Mouse (Mus musculus): Measurements from ENCODE around the gene Irs1. TPM values are rescaled to one million over a fixed set of nuclear protein-coding genes. Genes with fewer than 3 reads are reported as not detected.
A peak's percentile ranks its signal among the peaks of the same experiment; 100 is the strongest.

The Irs1 gene
- polyA plus RNA-seq, 1 experiment from 2014 or later = 7.2 TPM

DNA sequence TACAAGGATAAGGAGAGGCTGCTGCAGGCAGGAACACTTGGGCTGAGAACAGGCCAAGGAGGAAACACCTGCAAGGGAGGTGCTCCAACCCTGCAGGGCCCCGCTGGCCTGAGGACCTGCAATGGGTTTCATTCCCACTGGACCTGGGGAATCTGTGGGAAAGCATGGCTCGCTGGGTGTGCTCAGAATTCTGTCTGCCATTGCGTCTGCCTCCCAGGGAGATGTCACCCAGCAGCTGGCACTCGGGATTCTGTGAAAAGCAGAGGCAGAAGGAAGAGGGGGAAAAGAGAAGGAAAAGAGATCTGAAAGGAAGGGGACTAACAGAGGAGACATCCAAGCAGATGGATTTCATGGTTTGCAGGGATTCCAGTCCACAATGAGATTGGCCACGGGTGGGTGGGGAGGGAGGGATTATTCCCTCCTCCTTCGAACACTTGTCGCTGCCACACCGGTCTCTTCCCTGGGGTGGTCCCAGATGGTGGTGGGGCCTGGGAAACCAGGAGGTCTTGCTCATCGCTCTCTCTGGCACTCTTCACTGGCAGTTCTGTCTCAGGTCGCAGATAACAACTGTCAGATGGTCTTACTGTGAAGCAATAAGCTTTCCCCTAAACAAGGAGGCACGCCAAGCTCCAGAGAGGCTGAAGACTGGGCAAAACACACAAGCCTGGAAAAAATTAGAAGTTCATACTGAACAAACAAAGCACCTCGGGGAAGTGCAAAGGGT is 70.4 kb downstream of the Irs1 start:
- Histone ChIP-seq H3K4me2 (ENCODE audit: low read length) (no peak overlapping the region), H3K36me3 (ENCODE audit: control insufficient read depth, insufficient read depth, low read length) (no peaks in the 10 kb centered on the region), H3K9me3 (ENCODE audit: control insufficient read depth, low read length) (no peaks in the 10 kb centered on the region), H3K4me3 (ENCODE audit: low read length) (no peak overlapping the region), H3K27me3 (replicated peaks; ENCODE audit: control insufficient read depth, insufficient read depth, low read length) (no peaks in the 10 kb centered on the region), H3K4me1 (ENCODE audit: control insufficient read depth, insufficient read depth, low read depth, low read length) (no peaks in the 10 kb centered on the region), H3K27ac (ENCODE audit: low read depth, low read length) (no peak overlapping the region), H3K9ac (ENCODE audit: low read depth, low read length) (no peak overlapping the region)
- WGBS = 36% methylated on average over 12 of the region's 12 CpGs
- ATAC-seq = peak; percentile 77

DNA sequence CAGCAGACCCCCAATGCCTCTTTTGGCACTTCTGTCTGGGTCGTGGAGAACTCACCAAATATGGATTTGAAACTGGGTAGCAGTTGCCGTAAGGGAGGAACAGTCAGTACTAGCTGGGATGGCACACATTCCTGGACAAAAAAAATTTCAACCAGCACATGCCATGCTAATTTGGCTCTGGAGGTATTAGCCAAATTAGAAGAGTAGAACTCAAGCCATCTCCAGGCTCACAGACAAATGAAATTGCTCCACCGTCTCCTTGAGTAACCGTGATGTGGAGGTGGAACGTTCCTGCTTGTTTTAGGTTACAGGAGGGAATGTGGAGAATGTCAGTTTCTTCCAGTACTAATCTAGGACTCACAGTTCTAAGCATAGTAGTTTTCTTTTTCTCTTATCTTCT is 83.7 kb downstream of the Irs1 start:
- Histone ChIP-seq H3K4me2 (ENCODE audit: low read length) (no peak overlapping the region), H3K9ac (ENCODE audit: low read depth, low read length) (no peak overlapping the region), H3K4me1 (ENCODE audit: control insufficient read depth, insufficient read depth, low read depth, low read length) (no peaks in the 10 kb centered on the region), H3K27ac (ENCODE audit: low read depth, low read length) (no peak overlapping the region), H3K9me3 (ENCODE audit: control insufficient read depth, low read length) (no peaks in the 10 kb centered on the region), H3K4me3 (ENCODE audit: low read length) (no peak overlapping the region), H3K36me3 (ENCODE audit: control insufficient read depth, insufficient read depth, low read length) (no peaks in the 10 kb centered on the region), H3K27me3 (replicated peaks; ENCODE audit: control insufficient read depth, insufficient read depth, low read length) (no peaks in the 10 kb centered on the region)
- ATAC-seq = no peak
- whole genome bisulfite sequencing = 94% methylated on average over 5 of the region's 5 CpGs

DNA sequence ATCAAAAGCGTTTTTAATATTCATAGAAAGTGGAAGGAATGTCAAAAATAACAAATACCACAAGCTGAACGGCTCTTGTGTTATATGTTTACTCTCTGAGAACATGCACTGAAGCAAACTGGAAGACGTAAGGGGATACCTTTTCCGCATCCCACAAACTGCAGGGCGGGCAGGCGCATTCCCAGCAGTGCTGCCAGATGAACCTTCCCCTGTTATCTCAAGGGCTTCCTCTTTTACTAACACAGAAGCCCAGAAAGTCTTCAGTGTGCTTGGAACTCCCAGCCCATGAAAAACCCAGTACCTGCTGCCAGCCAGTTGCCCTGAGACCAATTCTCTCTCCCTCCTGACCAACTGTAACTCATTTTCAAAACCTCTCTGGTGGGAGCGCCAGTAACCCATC is 90.6 kb downstream of the Irs1 start:
- no peaks in the 10 kb centered on the region for H3K36me3 ChIP-seq (ENCODE audit: control insufficient read depth, insufficient read depth, low read length)
- H3K4me2 ChIP-seq (ENCODE audit: low read length) = no peak overlapping the region
- no peak overlapping the region for H3K4me3 ChIP-seq (ENCODE audit: low read length)
- no peak overlapping the region for H3K27ac ChIP-seq (ENCODE audit: low read depth, low read length)
- no peak for ATAC-seq
- H3K4me1 ChIP-seq (ENCODE audit: control insufficient read depth, insufficient read depth, low read depth, low read length) = no peaks in the 10 kb centered on the region
- no peaks in the 10 kb centered on the region for H3K9me3 ChIP-seq (ENCODE audit: control insufficient read depth, low read length)
- 83% methylated on average over 7 of the region's 7 CpGs for WGBS
- H3K9ac ChIP-seq (ENCODE audit: low read depth, low read length) = no peak overlapping the region
- no peaks in the 10 kb centered on the region for H3K27me3 ChIP-seq (replicated peaks; ENCODE audit: control insufficient read depth, insufficient read depth, low read length)

DNA sequence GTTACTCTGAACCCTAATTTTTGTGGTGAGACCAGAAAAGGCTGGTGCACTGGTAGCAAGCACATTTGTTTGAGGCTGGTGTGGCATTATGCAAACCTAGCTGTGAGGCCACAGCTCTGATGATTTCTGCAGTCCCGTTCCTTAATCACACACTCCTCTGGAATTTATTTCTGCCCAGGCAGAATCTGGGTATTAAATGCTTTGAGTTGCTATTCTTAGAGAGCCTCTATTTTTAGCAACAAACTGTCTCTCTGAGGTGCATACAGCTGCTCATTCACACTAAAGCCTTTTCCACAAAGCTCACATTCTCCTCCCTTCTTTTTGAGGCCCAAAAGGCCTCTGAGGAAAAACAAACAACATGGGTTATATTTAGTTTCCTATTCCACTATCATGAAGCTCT is 91.3 kb downstream of the Irs1 start:
- no peak for ATAC-seq
- no peaks in the 10 kb centered on the region for H3K36me3 ChIP-seq (ENCODE audit: control insufficient read depth, insufficient read depth, low read length)
- H3K4me3 ChIP-seq (ENCODE audit: low read length) = no peak overlapping the region
- 23% methylated on average over 1 of the region's 1 CpGs for WGBS
- H3K27me3 ChIP-seq (replicated peaks; ENCODE audit: control insufficient read depth, insufficient read depth, low read length) = no peaks in the 10 kb centered on the region
- H3K9me3 ChIP-seq (ENCODE audit: control insufficient read depth, low read length) = no peaks in the 10 kb centered on the region
- H3K27ac ChIP-seq (ENCODE audit: low read depth, low read length) = no peak overlapping the region
- H3K4me1 ChIP-seq (ENCODE audit: control insufficient read depth, insufficient read depth, low read depth, low read length) = no peaks in the 10 kb centered on the region
- no peak overlapping the region for H3K9ac ChIP-seq (ENCODE audit: low read depth, low read length)
- H3K4me2 ChIP-seq (ENCODE audit: low read length) = no peak overlapping the region

DNA sequence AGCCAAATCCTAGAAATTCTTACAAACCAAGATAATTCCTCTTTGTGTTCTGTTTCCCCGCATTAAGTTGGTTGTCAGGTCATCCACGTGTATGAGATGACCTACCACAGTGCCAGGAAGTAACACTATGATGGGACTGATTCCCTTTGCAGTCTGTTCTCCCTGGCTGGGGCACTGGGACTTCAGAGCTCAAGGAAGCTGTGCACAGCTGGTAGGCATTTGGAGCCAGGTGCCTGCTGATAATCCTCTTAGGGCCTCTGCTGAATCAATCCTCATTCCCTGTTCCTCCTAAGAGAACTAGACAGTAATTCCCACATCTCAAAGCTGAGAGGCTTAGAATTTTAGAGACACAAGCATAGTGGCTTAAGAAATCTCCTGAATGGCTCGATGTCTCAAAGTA is 99.6 kb downstream of the Irs1 start:
- Histone ChIP-seq H3K4me3 (ENCODE audit: low read length) (no peak overlapping the region), H3K27ac (ENCODE audit: low read depth, low read length) (no peak overlapping the region), H3K4me1 (ENCODE audit: control insufficient read depth, insufficient read depth, low read depth, low read length) (no peaks in the 10 kb centered on the region), H3K36me3 (ENCODE audit: control insufficient read depth, insufficient read depth, low read length) (no peaks in the 10 kb centered on the region), H3K27me3 (replicated peaks; ENCODE audit: control insufficient read depth, insufficient read depth, low read length) (no peaks in the 10 kb centered on the region), H3K9me3 (ENCODE audit: control insufficient read depth, low read length) (no peaks in the 10 kb centered on the region), H3K9ac (ENCODE audit: low read depth, low read length) (no peak overlapping the region), H3K4me2 (ENCODE audit: low read length) (no peak overlapping the region)
- ATAC-seq = peak; percentile 56; the same call in 1 of the 2 replicates
- WGBS = 43% methylated on average over 3 of the region's 3 CpGs

DNA sequence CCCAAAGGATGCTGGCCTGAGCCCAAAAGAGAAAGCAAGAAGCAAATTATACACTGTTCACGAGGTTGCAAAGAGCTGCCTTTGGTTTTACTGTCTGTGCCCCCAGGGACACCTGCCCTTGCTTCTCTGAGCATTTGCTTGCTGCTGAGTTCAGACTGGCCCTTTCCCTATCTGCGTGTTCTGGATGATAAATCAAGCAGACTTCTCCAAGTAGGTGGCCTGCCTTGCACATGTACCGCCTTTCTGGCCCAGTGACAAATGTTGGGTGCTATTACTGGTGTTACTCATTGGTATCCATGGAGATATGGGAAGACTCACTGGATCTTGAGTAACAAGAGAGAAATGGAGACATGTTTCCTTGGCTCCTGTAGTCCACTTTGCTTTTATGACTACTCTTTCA is 101.7 kb downstream of the Irs1 start:
- ATAC-seq = peak; percentile 34; the same call in 1 of the 2 replicates
- 42% methylated on average over 3 of the region's 3 CpGs for whole genome bisulfite sequencing

DNA sequence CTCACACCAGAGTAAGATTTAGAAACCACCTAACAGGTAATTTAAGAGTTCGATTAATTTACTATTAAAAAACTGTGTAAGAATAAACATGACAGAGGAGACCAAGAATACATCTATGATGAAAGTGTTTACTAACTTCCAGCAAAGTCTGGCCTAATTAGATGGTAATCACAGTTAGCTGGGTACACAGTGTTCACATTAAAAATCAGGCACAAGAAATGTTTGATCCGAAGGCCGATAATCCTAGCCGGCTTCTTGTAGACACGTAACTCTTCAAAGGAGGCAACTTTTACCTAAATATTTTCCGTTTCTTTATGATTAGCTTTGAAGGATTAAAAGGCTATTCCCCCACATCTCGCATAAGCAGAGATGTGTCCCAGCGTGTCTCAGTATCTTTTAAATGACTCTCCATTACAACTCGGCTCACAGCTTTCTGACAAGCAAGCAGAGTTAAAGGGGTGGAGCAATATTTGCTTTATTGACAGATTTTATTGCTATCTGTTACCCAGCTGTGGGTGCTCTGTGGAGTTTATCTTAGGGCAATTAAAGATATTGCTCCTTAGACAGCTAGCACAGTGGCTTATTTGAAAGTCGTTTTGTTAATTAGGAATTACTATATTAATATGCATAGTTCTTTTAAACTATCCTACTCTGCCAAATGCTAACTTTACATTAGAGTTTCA is 102.5 kb downstream of the Irs1 start:
- no peaks in the 10 kb centered on the region for H3K27me3 ChIP-seq (replicated peaks; ENCODE audit: control insufficient read depth, insufficient read depth, low read length)
- no peaks in the 10 kb centered on the region for H3K9me3 ChIP-seq (ENCODE audit: control insufficient read depth, low read length)
- H3K36me3 ChIP-seq (ENCODE audit: control insufficient read depth, insufficient read depth, low read length) = no peaks in the 10 kb centered on the region
- H3K4me2 ChIP-seq (ENCODE audit: low read length) = no peak overlapping the region
- no peak overlapping the region for H3K9ac ChIP-seq (ENCODE audit: low read depth, low read length)
- WGBS = 83% methylated on average over 10 of the region's 10 CpGs
- ATAC-seq = no peak
- no peaks in the 10 kb centered on the region for H3K4me1 ChIP-seq (ENCODE audit: control insufficient read depth, insufficient read depth, low read depth, low read length)
- H3K4me3 ChIP-seq (ENCODE audit: low read length) = no peak overlapping the region
- H3K27ac ChIP-seq (ENCODE audit: low read depth, low read length) = no peak overlapping the region

More for the DNA sequence above, 101.7 kb downstream of the Irs1 start:
- Histone ChIP-seq H3K4me2 (ENCODE audit: low read length) (no peak overlapping the region), H3K27ac (ENCODE audit: low read depth, low read length) (no peak overlapping the region), H3K27me3 (replicated peaks; ENCODE audit: control insufficient read depth, insufficient read depth, low read length) (no peaks in the 10 kb centered on the region), H3K9ac (ENCODE audit: low read depth, low read length) (no peak overlapping the region), H3K4me1 (ENCODE audit: control insufficient read depth, insufficient read depth, low read depth, low read length) (no peaks in the 10 kb centered on the region), H3K9me3 (ENCODE audit: control insufficient read depth, low read length) (no peaks in the 10 kb centered on the region), H3K36me3 (ENCODE audit: control insufficient read depth, insufficient read depth, low read length) (no peaks in the 10 kb centered on the region), H3K4me3 (ENCODE audit: low read length) (no peak overlapping the region)

DNA sequence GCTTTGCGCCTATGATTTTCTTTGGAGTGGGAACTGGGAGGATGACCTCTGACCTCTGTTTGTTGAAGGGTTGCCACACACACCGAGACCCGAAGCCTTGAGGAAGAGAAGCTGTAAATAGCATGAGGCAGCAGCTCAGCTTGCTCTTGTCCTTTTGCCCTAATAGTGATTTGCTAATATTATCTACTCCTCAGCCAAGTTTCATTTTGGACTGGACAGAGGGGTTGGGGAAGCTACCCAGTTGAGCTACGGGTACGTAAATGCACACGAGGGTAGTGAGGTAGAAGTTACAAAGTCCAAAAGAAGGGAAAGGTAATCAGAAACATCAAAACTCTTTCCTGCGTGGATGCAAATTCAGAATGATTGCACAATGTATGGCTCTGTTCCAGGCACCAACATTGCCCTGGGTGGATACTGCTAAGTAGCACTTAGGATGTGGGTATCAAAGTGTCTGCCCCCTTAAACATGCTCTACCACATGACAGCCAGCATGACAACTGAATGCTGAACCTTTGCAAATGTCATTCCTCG is 107.2 kb downstream of the Irs1 start:
- no peaks in the 10 kb centered on the region for H3K9me3 ChIP-seq (ENCODE audit: control insufficient read depth, low read length)
- H3K4me3 ChIP-seq (ENCODE audit: low read length) = no peak overlapping the region
- ATAC-seq = no peak
- H3K36me3 ChIP-seq (ENCODE audit: control insufficient read depth, insufficient read depth, low read length) = no peaks in the 10 kb centered on the region
- H3K27ac ChIP-seq (ENCODE audit: low read depth, low read length) = no peak overlapping the region
- WGBS = 76% methylated on average over 8 of the region's 8 CpGs
- no peaks in the 10 kb centered on the region for H3K27me3 ChIP-seq (replicated peaks; ENCODE audit: control insufficient read depth, insufficient read depth, low read length)
- H3K9ac ChIP-seq (ENCODE audit: low read depth, low read length) = no peak overlapping the region
- H3K4me2 ChIP-seq (ENCODE audit: low read length) = no peak overlapping the region
- no peaks in the 10 kb centered on the region for H3K4me1 ChIP-seq (ENCODE audit: control insufficient read depth, insufficient read depth, low read depth, low read length)

All from hindbrain, embryonic 16.5 days (tissue).